Mouse (Mus musculus) hindbrain, postnatal 0 days (tissue): ENCODE data around the gene Adpgk. TPM values are rescaled to one million over a fixed set of nuclear protein-coding genes. Genes with fewer than 3 reads are reported as not detected.

ENCODE experiments used
- ATAC-seq: fragments of 200-750 bp; cut with Nextera tagmentation; 2 replicates; pipeline ENCODE4 v1.8.0; 2017; ENCODE audit warnings: mild to moderate bottlenecking, moderate TSS enrichment, moderate library complexity
- DNase-seq: peaks from one replicate; pipeline ENCODE4 v3.0.0-alpha.2; 2015; ENCODE audit warnings: low spot score
- H3K27ac ChIP-seq: fragments of 300-500 bp; sonication (generic); 2 replicates; pipeline ENCODE4 v1.5.1; 2014; ENCODE audit warnings: mild to moderate bottlenecking
- H3K27me3 ChIP-seq: fragments of 300-500 bp; sonication (generic); 2 replicates; pipeline ENCODE4 v1.6.1; 2014; ENCODE audit warnings: low read length, mixed read lengths; ENCODE audit not compliant: insufficient read depth
- H3K36me3 ChIP-seq: fragments of 300-500 bp; sonication (generic); 2 replicates; pipeline ENCODE4 v1.6.1; 2014; ENCODE audit warnings: low read length, mixed read lengths; ENCODE audit not compliant: insufficient read depth
- H3K4me1 ChIP-seq: fragments of 300-500 bp; sonication (generic); 2 replicates; pipeline ENCODE4 v1.6.1; 2014; ENCODE audit warnings: antibody characterized with exemption, low read length, mixed read lengths; ENCODE audit not compliant: insufficient read depth
- H3K4me2 ChIP-seq: fragments of 300-500 bp; sonication (generic); 2 replicates; pipeline ENCODE4 v1.6.1; 2014; ENCODE audit warnings: low read depth, mild to moderate bottlenecking, low read length, moderate library complexity, mixed read lengths
- H3K4me3 ChIP-seq: fragments of 300-500 bp; sonication (generic); 2 replicates; pipeline ENCODE4 v1.5.1; 2014; ENCODE audit warnings: low read length
- H3K9ac ChIP-seq: fragments of 300-500 bp; sonication (generic); replicated peaks from 2 replicates; pipeline ENCODE4 v1.6.1; 2014; ENCODE audit warnings: mild to moderate bottlenecking, low read length, moderate library complexity, mixed read lengths
- H3K9me3 ChIP-seq: fragments of 300-500 bp; sonication (generic); 2 replicates; pipeline ENCODE4 v1.6.1; 2016; ENCODE audit warnings: low read length, mixed read lengths
- CTCF ChIP-seq: IDR thresholded peaks from 2 replicates; pipeline ENCODE4 v1.5.1; 2016; ENCODE audit warnings: antibody characterized with exemption, control low read depth, low read depth
- WGBS: fragments of 180-500 bp; shearing (Covaris S2); extraction: QIAGEN DNeasy Blood & Tissue Kit; methylation state at CpG from one replicate; pipeline ENCODE4 v1.1.7; 2014; 5-methylcytosine and 5-hydroxymethylcytosine counted together
- polyA plus RNA-seq: library from polyadenylated mRNA; unstranded; fragments of >200 nt; fragmentation: Nextera tagmentation; extraction: Ambion mirVana; gene quantifications from 2 replicates; pipeline ENCODE4 v1.2.1, GENCODE M21; 2015
- total RNA-seq: library from RNA; depleted of rRNA; stranded (reverse); fragments of >200 nt; gene quantifications from 2 replicates; pipeline ENCODE4 v1.2.3, GENCODE M21; 2014

Adpgk gene
- total and polyA plus RNA-seq, 2 experiments from 2014 or later, result 19.5 to 39.9 TPM

GRCm38 (mm10) chr9:59310582-59311283, 19.4 kb downstream of the Adpgk start:
- no peaks in the 10 kb centered on the region for H3K4me1 ChIP-seq
- no peak overlapping the region for H3K4me2 ChIP-seq
- DNase-seq (no peak), ATAC-seq (no peak)
- peaks cover 39% of the 10 kb centered on the region for H3K36me3 ChIP-seq
- no peak overlapping the region for H3K9ac ChIP-seq
- no peak overlapping the region for H3K27ac ChIP-seq
- H3K9me3 ChIP-seq, result no peaks in the 10 kb centered on the region
- no peak for TF ChIP-seq CTCF
- WGBS, result 86% methylated on average over 8 of the region's 8 CpGs
- no peak overlapping the region for H3K4me3 ChIP-seq
- H3K27me3 ChIP-seq, result no peaks in the 10 kb centered on the region

- H3K4me2 ChIP-seq, result no peak overlapping the region
- no peak for TF ChIP-seq CTCF
- H3K9ac ChIP-seq, result no peak overlapping the region
- no peak overlapping the region for H3K4me3 ChIP-seq
- H3K4me1 ChIP-seq, result no peaks in the 10 kb centered on the region
- no peak overlapping the region for H3K27ac ChIP-seq
- ATAC-seq (no peak), DNase-seq (no peak)
- no peaks in the 10 kb centered on the region for H3K9me3 ChIP-seq
- peaks cover 39% of the 10 kb centered on the region for H3K36me3 ChIP-seq
- no peaks in the 10 kb centered on the region for H3K27me3 ChIP-seq
- WGBS, result 61% methylated on average over 3 of the region's 3 CpGs
These were observed 19.9 kb downstream of the Adpgk start for GRCm38 (mm10) chr9:59311284-59311670.

DNA sequence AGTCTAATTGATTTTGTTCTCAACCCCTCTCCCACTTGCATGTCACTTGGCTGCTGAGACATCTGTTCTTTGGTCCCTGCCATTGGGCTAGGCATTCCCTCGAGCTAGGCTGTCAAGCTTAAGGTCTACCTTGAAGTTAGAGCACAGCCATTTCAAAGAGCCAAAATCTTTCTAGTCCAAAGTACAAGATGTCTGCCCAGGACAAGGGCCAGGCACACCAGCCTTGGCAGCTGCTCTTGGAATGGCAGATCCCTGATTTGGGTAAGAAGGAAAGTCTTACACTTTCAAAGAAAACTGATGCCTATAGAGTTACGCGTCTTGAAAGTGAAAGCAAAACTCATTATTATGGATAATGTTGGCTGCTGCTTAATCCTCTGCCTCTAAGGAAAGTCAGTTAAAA, 24.8 kb downstream of the Adpgk start:
- H3K4me3 ChIP-seq, result no peak overlapping the region
- H3K27me3 ChIP-seq, result no peaks in the 10 kb centered on the region
- no peaks in the 10 kb centered on the region for H3K4me1 ChIP-seq
- no peaks in the 10 kb centered on the region for H3K9me3 ChIP-seq
- ATAC-seq (no peak), DNase-seq (no peak)
- H3K9ac ChIP-seq, result no peak overlapping the region
- TF ChIP-seq CTCF, result no peak
- WGBS, result 87% methylated on average over 3 of the region's 3 CpGs
- H3K27ac ChIP-seq, result no peak overlapping the region
- H3K36me3 ChIP-seq, result peaks cover 37% of the 10 kb centered on the region
- H3K4me2 ChIP-seq, result no peak overlapping the region

DNA sequence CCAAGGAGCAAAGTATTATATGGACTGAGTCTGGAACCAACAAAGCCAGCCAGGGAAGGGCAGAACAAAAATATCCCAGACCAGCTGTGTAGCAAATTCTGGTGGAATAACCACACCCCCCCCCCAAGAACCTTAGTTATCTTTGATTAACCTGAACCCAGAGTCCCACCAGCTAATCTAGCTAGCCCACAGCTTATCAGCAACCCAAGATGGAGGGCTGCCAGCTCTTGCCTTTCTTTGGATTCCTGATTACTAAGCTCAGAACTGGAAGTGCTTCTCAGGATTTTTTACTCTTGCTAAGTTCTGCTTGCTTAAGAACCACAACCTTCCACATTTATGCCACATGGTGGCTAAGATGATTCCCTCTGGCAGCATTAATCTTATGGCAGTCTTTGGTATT, 33.0 kb downstream of the Adpgk start:
- H3K4me3 ChIP-seq, result no peak overlapping the region
- H3K9me3 ChIP-seq, result no peaks in the 10 kb centered on the region
- no peak for DNase-seq
- no peak overlapping the region for H3K9ac ChIP-seq
- no peak for TF ChIP-seq CTCF
- no peak for ATAC-seq
- peaks cover 44% of the 10 kb centered on the region for H3K36me3 ChIP-seq
- H3K27me3 ChIP-seq, result no peaks in the 10 kb centered on the region
- H3K4me1 ChIP-seq, result no peaks in the 10 kb centered on the region
- no peak overlapping the region for H3K4me2 ChIP-seq
- no peak overlapping the region for H3K27ac ChIP-seq

DNA sequence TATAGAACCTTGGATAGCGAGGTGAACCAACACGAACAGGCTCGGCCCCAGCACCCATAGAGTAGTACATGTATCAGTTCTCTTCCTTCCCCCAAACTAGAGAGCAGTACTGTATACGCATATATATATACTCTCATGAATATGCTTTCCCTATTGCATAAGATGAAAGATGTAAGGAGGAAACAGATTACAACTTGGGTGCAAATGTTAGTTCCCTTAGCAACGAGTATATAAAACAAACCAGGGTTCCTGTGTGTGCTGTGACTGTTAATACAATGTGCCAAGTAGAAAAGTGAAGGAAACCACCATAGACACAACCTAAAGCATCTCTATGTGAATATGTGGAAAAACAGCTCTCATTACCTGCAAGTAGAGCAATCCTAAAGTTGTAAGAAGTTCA, 38.7 kb downstream of the Adpgk start:
- Histone ChIP-seq H3K4me1 (no peaks in the 10 kb centered on the region), H3K4me2 (no peak overlapping the region), H3K36me3 (peaks cover 36% of the 10 kb centered on the region; the same call in 1 of the 2 replicates), H3K27ac (no peak overlapping the region), H3K9ac (no peak overlapping the region), H3K27me3 (no peaks in the 10 kb centered on the region), H3K4me3 (no peak overlapping the region), H3K9me3 (no peaks in the 10 kb centered on the region)
- DNase-seq, result no peak
- no peak for ATAC-seq
- WGBS, result 94% methylated on average over 5 of the region's 5 CpGs
- no peak for TF ChIP-seq CTCF

GRCm38 (mm10) chr9:59336539-59336938, 45.2 kb downstream of the Adpgk start:
- peaks cover 32% of the 10 kb centered on the region; the same call in 1 of the 2 replicates for H3K36me3 ChIP-seq
- no peak overlapping the region for H3K4me2 ChIP-seq
- H3K4me1 ChIP-seq, result no peaks in the 10 kb centered on the region
- H3K9me3 ChIP-seq, result no peaks in the 10 kb centered on the region
- no peak overlapping the region for H3K9ac ChIP-seq
- no peaks in the 10 kb centered on the region for H3K27me3 ChIP-seq
- no peak overlapping the region for H3K27ac ChIP-seq
- DNase-seq (no peak), ATAC-seq (no peak)
- TF ChIP-seq CTCF, result no peak
- WGBS, result 94% methylated on average over 3 of the region's 3 CpGs
- H3K4me3 ChIP-seq, result no peak overlapping the region

DNA sequence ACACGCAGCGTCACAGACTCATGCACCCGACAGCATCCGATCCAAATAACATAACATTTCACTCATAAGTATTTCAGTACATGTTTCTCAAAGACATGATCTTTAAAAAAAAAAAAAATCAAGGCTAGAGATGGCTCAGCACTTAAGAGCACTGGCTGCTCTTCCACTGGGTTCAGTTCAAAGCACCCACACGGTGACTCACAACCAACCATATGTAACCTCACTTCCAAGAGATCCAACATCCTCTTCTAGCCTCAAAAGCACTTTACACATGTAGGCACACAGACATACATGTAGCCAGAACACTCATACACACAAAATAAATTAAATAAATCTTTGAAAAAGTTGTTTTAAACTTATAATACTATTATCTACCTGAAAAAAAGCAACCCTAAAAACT, 46.5 kb downstream of the Adpgk start:
- Histone ChIP-seq H3K4me2 (no peak overlapping the region), H3K4me3 (no peak overlapping the region), H3K27ac (no peak overlapping the region), H3K4me1 (no peaks in the 10 kb centered on the region), H3K36me3 (peaks cover 27% of the 10 kb centered on the region; the same call in 1 of the 2 replicates), H3K9me3 (no peaks in the 10 kb centered on the region), H3K27me3 (no peaks in the 10 kb centered on the region), H3K9ac (no peak overlapping the region)
- no peak for TF ChIP-seq CTCF
- 91% methylated on average over 5 of the region's 5 CpGs for WGBS
- DNase-seq, result no peak
- no peak for ATAC-seq
